Mouse (Mus musculus): Measurements from ENCODE around the gene Pus3.

- TF ChIP-seq TCF12 (IDR thresholded peaks at IDR 0.05; ENCODE audit: insufficient read depth, poor library complexity, severe bottlenecking): no peak
- TF ChIP-seq POLR2A (IDR thresholded peaks at IDR 0.05; ENCODE audit: insufficient read length, low read depth): no peak
- TF ChIP-seq MYOG (IDR thresholded peaks at IDR 0.05; ENCODE audit: control insufficient read depth in 1 of 3, insufficient read depth in 1 of 3, insufficient read length in 2 of 3, low read depth in 2 of 3): no peak
- TF ChIP-seq TCF3 (IDR thresholded peaks at IDR 0.05; ENCODE audit: insufficient read length, low read depth): no peak
- TF ChIP-seq POLR2AphosphoS2 (IDR thresholded peaks at IDR 0.05; ENCODE audit: insufficient read length, low read depth): no peak
- TF ChIP-seq USF1 (IDR thresholded peaks at IDR 0.05; ENCODE audit: low read depth): no peak
Measured at GRCm38 (mm10) chr9:35541488-35541887, 16.9 kb upstream of the Pus3 start.

Data from myocyte (in vitro differentiated cells).